Mouse (Mus musculus): ENCODE measurements around the gene Mrps14.

- TF ChIP-seq CTCF (IDR thresholded peaks at IDR 0.05; ENCODE audit: control insufficient read depth, insufficient read depth, low read length): peak; percentile 97
- peak; percentile 90; the same call in 1 of the 2 replicates for TF ChIP-seq POLR2A (IDR thresholded peaks at IDR 0.05; ENCODE audit: borderline replicate concordance, control insufficient read depth, low read depth, low read length)
Measured at GRCm38 (mm10) chr1:160194529-160195336, at the start of gene Mrps14.
